13 mouse cellular contexts compared by ENCODE assay signal in the genomic region with DNA sequence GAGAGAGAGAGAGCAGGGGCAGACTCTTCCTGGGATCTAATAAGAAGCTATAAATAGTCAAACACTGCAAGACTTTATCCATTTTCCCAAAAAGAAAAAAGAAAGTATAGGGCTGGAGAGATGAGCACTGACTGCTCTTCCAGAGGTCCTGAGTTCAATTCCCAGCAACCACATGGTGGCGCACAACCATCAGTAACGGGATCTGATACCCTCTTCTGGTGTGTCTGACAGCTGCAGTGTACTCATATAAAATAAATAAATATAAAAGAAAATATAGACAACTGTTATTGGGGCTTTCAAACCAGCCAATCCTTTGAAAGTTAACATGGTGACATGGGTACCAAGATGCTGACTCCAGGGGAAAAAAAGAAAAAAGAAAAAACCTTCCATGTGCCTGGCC. TPM values are rescaled to one million over a fixed set of nuclear protein-coding genes. Genes with fewer than 3 reads are reported as not detected.
DNase-seq lines count a peak whose midpoint lies in the region; ATAC-seq and TF ChIP-seq lines count a peak whose summit lies in the region.
"Had no signal": no experiment of that assay in that cellular context is flagged by ENCODE, and none has a peak within 500 bp of the region (broad histone marks: within the 10 kb centered on the region; RNA-seq: fewer than 3 reads in every experiment).

No protein-coding gene starts in this region.

- H3K4me1 ChIP-seq in lung, embryonic 14.5 days (ENCODE audit: insufficient read depth), result no peaks in the 10 kb centered on the region
- H3K4me1 ChIP-seq: limb, embryonic 13.5 days had no signal

- TF ChIP-seq CTCF in lung, embryonic 14.5 days (IDR thresholded peaks at IDR 0.05; ENCODE audit: low read depth), result peak; percentile 37; the same call in 1 of the 2 replicates

- no peaks in the 10 kb centered on the region for H3K36me3 ChIP-seq in lung, embryonic 14.5 days (ENCODE audit: insufficient read depth)
- H3K36me3 ChIP-seq: limb, embryonic 13.5 days had no signal

- no peak for ATAC-seq in lung, embryonic 14.5 days (ENCODE audit: insufficient read depth)

- 24% methylated on average over 2 of the region's 2 CpGs for WGBS in lung, embryonic 14.5 days

- H3K4me2 ChIP-seq in lung, embryonic 14.5 days, result no peak overlapping the region
- H3K4me2 ChIP-seq: hindbrain, embryonic 14.5 days; limb, embryonic 13.5 days had no signal

- no peaks in the 10 kb centered on the region for H3K9me3 ChIP-seq in lung, embryonic 14.5 days (ENCODE audit: low read depth, low read length)

- DNase-seq in cerebellum, postnatal 25 days, result peak; percentile 23 to 57
- no peak for DNase-seq in cerebellum, adult 11-12 months
- peak; percentile 28 for DNase-seq in lung, embryonic 14.5 days
- DNase-seq in lung, postnatal 4 days, result no peak
- DNase-seq in adrenal gland, postnatal 25 days, result peak; percentile 30
- peak; percentile 74 for DNase-seq in thymus, postnatal 25 days
- DNase-seq in urinary bladder, adult 18-20 months (ENCODE audit: low spot score in 2 of 2), result no peak
- no peak for DNase-seq in heart, adult 8-10 months (ENCODE audit: low spot score)
- DNase-seq: gastrocnemius, postnatal 36 days; right cerebral cortex, adult 18-20 months had no signal

- no peak overlapping the region for H3K9ac ChIP-seq in lung, embryonic 14.5 days
- H3K9ac ChIP-seq: hindbrain, embryonic 14.5 days; limb, embryonic 13.5 days had no signal

- no peaks in the 10 kb centered on the region for H3K27me3 ChIP-seq in lung, embryonic 14.5 days (ENCODE audit: insufficient read depth, low read length)

- no peak overlapping the region for H3K27ac ChIP-seq in lung, embryonic 14.5 days (ENCODE audit: low read depth)
- H3K27ac ChIP-seq: hindbrain, embryonic 14.5 days; limb, embryonic 13.5 days had no signal

- H3K4me3 ChIP-seq in lung, embryonic 14.5 days (ENCODE audit: low read depth, low read length), result no peak overlapping the region
- H3K4me3 ChIP-seq: limb, embryonic 13.5 days; megakaryocyte, embryonic 14.5 days had no signal

RNA-seq across cellular contexts. Expression of a gene that starts 5.2 kb away (rescaled TPM):
- polyA plus RNA-seq in lung, embryonic 14.5 days (2014; fragmentation: Nextera tagmentation; extraction: Ambion mirVana), result 0.43 and 0.61 TPM in 2 replicates
- total RNA-seq in adrenal gland, postnatal 25 days (2021), result 0.24 TPM in 1 of 2 replicates, not detected in the other
- total RNA-seq in heart, adult 8-10 months (2022), result under 1 TPM in 3 of 4 experiments, not detected in 1; 0.28 to 0.47 (median 0.38) TPM
- total RNA-seq: gastrocnemius, postnatal 36 days had no signal

RNA-seq across cellular contexts. Expression of a gene that starts 26.2 kb away (rescaled TPM):
- polyA plus RNA-seq in lung, embryonic 14.5 days (2014; fragmentation: Nextera tagmentation; extraction: Ambion mirVana), result 17.0 and 17.4 TPM in 2 replicates
- 17.1 and 19.6 TPM in 2 replicates for total RNA-seq in adrenal gland, postnatal 25 days (2021)
- total RNA-seq in heart, adult 8-10 months (2022), result 10 to 100 TPM; 18.7 to 21.1 (median 19.9) TPM

RNA-seq across cellular contexts. Expression of a gene that starts 42.8 kb away (rescaled TPM):
- 0.35 and 0.70 TPM in 2 replicates for polyA plus RNA-seq in lung, embryonic 14.5 days (2014; fragmentation: Nextera tagmentation; extraction: Ambion mirVana)
- not detected in 2 replicates for total RNA-seq in adrenal gland, postnatal 25 days (2021)
- not detected for total RNA-seq in heart, adult 8-10 months (2022)
- total RNA-seq: gastrocnemius, postnatal 36 days had no signal

RNA-seq across cellular contexts. Expression of a gene that starts 46.9 kb away (rescaled TPM):
- polyA plus RNA-seq in lung, embryonic 14.5 days (2014; fragmentation: Nextera tagmentation; extraction: Ambion mirVana), result 63.8 and 68.1 TPM in 2 replicates
- total RNA-seq in adrenal gland, postnatal 25 days (2021), result 42.3 and 44.1 TPM in 2 replicates
- 10 to 100 TPM; 36.1 to 40.2 (median 38.7) TPM for total RNA-seq in heart, adult 8-10 months (2022)

Comparison
In these comparisons a context has a peak if more than half of its experiments do, and no peak if none do; other contexts are left out.
1. DNase-seq: peak in cerebellum, postnatal 25 days (2 of 2), lung, embryonic 14.5 days (single experiment), adrenal gland, postnatal 25 days (single experiment) and thymus, postnatal 25 days (single experiment); none in cerebellum, adult 11-12 months (single experiment), lung, postnatal 4 days (0 of 2), urinary bladder, adult 18-20 months (0 of 2) and heart, adult 8-10 months (single experiment).